Mouse (Mus musculus): ENCODE measurements around the gene Copz2. TPM values are rescaled to one million over a fixed set of nuclear protein-coding genes. Genes with fewer than 3 reads are reported as not detected.

The Copz2 gene
- polyA plus RNA-seq, 1 experiment from 2014 or later: 14.7 TPM

DNA sequence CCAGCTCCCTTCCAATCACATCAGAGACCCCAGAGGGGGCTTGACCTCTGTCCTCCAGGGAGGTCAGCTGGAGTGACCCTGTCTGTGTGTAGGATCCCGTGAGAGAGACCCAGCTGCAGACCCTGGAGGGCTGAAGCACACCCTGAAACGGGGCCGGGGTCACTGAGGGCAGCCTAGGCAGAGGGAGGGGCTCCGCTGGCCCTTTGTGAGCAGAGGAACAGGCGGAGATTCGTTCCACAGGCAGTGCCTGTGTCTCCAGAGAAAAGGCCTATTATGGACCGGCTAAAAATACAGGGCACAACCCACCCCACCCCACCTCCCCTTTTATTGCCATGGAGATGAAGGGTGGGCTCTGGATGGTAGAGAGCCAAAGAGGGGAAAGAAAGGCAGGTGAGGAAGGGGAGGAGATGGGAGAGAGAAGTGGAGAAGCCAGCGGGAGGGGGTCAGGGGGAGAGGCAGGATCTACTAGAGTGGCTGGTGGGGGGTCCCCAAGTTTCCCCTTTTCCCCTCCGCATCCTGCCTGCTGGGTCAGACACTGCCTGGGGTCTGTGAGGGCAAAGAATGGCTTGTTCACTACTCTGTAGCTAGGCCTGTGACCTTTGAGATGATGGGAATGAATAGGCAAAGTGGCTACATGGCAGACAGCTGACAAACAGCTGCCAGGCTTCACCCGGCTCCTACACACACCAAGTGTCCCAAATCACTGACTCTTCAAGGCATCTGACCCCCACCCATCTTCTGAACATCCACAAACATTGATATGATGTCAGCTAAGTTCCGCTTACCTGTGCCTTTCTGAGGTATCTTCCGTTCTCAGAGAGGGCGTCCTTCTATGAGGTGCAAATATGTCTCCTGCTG, 50.0 kb downstream of the Copz2 start:
- peak; percentile 51 for ATAC-seq

DNA sequence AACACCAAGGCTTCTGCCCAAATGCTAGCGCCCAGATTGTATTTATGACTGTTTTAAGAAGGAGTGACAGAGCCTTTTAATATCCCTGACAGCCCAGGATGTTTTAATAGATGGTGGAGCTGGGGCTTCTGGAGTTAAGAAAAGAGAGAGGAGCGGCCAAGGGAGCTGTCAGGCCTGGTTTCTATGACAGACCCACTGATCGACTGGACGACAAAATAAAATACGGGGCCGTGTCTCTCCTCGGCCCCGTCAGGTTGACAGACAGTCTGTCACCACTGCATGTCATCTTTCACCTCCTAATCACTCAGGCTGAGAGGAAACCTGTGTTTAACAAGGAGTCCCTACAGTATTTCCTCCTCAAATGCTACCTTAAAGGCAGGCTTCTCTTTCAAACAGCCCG, 51.7 kb downstream of the Copz2 start:
- H3K9me3 ChIP-seq (replicated peaks; ENCODE audit: control insufficient read depth, low read length): no peaks in the 10 kb centered on the region
- H3K4me1 ChIP-seq (ENCODE audit: control insufficient read depth, insufficient read depth, low read length): peaks cover 61% of the 10 kb centered on the region
- no peak overlapping the region for H3K4me2 ChIP-seq (ENCODE audit: low read length)
- H3K9ac ChIP-seq (ENCODE audit: low read length): no peak overlapping the region
- no peak overlapping the region for H3K4me3 ChIP-seq (ENCODE audit: low read depth, low read length)
- H3K36me3 ChIP-seq (ENCODE audit: control insufficient read depth, insufficient read depth, low read length): 0 out of 2 replicates have a peak, but pooled peaks cover 5% of the 10 kb centered on the region
- no peak for ATAC-seq
- WGBS: 42% methylated on average over 9 of the region's 9 CpGs
- no peak for DNase-seq (ENCODE audit: low spot score)
- peak overlapping the region; percentile 89; the same call in 1 of the 2 replicates for H3K27ac ChIP-seq (ENCODE audit: low read depth, low read length)
- no peaks in the 10 kb centered on the region for H3K27me3 ChIP-seq (replicated peaks; ENCODE audit: control insufficient read depth, insufficient read depth, low read length)

More for the DNA sequence above, 50.0 kb downstream of the Copz2 start:
- Histone ChIP-seq H3K27me3 (replicated peaks; ENCODE audit: control insufficient read depth, insufficient read depth, low read length) (no peaks in the 10 kb centered on the region), H3K9ac (ENCODE audit: low read length) (peak overlapping the region; percentile 45; the same call in 1 of the 2 replicates), H3K4me3 (ENCODE audit: low read depth, low read length) (no peak overlapping the region), H3K27ac (ENCODE audit: low read depth, low read length) (peak overlapping the region; percentile 87), H3K36me3 (ENCODE audit: control insufficient read depth, insufficient read depth, low read length) (no peaks in the 10 kb centered on the region), H3K9me3 (replicated peaks; ENCODE audit: control insufficient read depth, low read length) (no peaks in the 10 kb centered on the region), H3K4me1 (ENCODE audit: control insufficient read depth, insufficient read depth, low read length) (peaks cover 62% of the 10 kb centered on the region), H3K4me2 (ENCODE audit: low read length) (peak overlapping the region; percentile 35)
- 21% methylated on average over 13 of the region's 13 CpGs for WGBS
- peak; percentile 61 for DNase-seq (ENCODE audit: low spot score)

DNA sequence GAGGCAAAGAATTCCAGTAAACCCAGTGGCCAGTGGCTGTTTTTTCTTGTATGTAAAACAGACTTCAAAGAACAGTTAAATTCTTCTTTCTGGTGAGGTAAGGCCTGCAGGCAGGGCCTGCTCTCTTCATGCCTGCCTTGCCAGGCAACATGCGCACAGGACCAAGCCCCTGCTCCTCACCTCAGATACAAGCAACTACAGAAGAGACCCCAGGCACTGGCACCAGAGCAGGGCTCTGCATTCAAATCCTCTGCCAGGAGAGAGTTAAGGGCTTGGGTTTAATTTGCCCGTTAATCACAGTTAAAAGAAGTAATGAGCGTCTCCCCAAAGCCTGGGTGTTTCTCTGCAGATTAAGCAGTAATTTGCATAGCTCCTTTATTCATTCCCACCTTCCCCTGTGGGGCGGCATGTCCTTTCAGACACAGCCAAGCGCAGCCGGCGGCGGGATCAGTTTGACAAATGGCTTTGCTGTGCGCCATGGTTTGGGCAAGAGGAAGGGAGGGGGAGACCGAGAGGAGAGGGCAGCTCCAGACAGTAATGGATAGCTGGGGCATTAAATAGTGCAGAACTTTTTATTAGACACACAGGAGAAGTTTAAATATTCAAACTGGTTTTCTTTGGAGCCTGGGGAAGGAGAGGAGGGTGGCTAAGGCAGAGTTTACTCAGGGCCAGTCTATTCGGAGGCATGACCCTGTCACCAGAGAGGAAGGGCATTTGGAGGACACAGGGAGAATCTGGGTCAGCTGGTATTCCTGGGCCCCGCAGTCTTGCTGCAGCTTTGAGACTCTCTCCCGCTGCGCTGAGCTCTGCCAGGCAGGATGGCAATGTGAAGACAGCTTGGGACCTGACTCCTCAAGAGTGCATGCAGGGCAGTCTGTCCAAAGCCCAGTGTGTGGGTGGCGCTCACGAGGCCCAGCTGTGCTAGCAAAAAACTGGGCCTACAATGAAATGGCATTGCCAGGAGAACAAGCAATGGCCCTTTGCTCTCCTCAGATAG, 53.3 kb downstream of the Copz2 start:
- no peaks in the 10 kb centered on the region for H3K9me3 ChIP-seq (replicated peaks; ENCODE audit: control insufficient read depth, low read length)
- DNase-seq (ENCODE audit: low spot score) (peak; percentile 96), ATAC-seq (peak; percentile 83)
- H3K27ac ChIP-seq (ENCODE audit: low read depth, low read length): peak overlapping the region; percentile 89
- peak overlapping the region; percentile 2; the same call in 1 of the 2 replicates for H3K9ac ChIP-seq (ENCODE audit: low read length)
- H3K4me1 ChIP-seq (ENCODE audit: control insufficient read depth, insufficient read depth, low read length): peaks cover 54% of the 10 kb centered on the region
- no peak overlapping the region for H3K4me3 ChIP-seq (ENCODE audit: low read depth, low read length)
- no peaks in the 10 kb centered on the region for H3K27me3 ChIP-seq (replicated peaks; ENCODE audit: control insufficient read depth, insufficient read depth, low read length)
- WGBS: 4% methylated on average over 16 of the region's 16 CpGs
- H3K36me3 ChIP-seq (ENCODE audit: control insufficient read depth, insufficient read depth, low read length): peaks cover 14% of the 10 kb centered on the region
- peak overlapping the region; percentile 6; the same call in 1 of the 2 replicates for H3K4me2 ChIP-seq (ENCODE audit: low read length)

DNA sequence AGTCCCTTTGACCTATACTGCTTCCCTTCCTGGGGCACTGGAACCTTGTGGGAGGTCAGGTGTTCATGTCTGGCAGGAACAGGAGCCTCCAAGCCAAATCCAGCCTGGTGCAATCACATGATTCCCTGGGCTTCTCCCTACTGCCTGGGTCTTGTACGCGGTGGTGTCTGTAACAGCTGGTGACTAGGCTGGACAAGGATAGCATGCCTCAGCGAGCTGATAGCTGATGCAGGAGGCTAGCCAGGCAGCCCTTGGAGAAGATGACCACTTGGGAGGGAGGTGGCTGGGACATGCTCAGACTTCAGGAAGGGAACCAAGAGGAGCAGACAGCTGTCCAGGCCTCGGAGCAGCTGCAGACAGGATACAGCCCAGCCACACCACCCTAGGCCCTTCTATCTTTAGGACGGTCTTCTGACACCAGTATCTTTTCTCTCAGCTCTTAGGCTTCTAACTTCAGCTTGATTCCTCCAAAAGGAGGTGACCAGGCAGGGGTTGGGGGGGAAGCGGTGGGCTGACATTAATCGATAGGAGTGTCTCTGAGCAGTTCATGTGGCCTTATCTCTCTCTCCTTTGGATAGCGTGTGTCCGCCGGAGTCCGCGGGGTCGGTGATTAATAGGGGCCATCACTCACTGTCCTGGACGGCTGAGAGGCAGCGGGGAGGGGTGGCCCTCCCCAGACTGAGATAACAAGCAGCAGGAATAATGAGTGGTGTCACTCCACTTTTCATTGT, 56.9 kb downstream of the Copz2 start:
- no peaks in the 10 kb centered on the region for H3K9me3 ChIP-seq (replicated peaks; ENCODE audit: control insufficient read depth, low read length)
- WGBS: 65% methylated on average over 15 of the region's 15 CpGs
- no peak for DNase-seq (ENCODE audit: low spot score)
- H3K36me3 ChIP-seq (ENCODE audit: control insufficient read depth, insufficient read depth, low read length): peaks cover 33% of the 10 kb centered on the region
- H3K4me3 ChIP-seq (ENCODE audit: low read depth, low read length): no peak overlapping the region
- no peak for ATAC-seq
- no peak overlapping the region for H3K9ac ChIP-seq (ENCODE audit: low read length)
- peaks cover 27% of the 10 kb centered on the region for H3K4me1 ChIP-seq (ENCODE audit: control insufficient read depth, insufficient read depth, low read length)
- peak overlapping the region; percentile 17; the same call in 1 of the 2 replicates for H3K27ac ChIP-seq (ENCODE audit: low read depth, low read length)
- no peaks in the 10 kb centered on the region for H3K27me3 ChIP-seq (replicated peaks; ENCODE audit: control insufficient read depth, insufficient read depth, low read length)
- H3K4me2 ChIP-seq (ENCODE audit: low read length): no peak overlapping the region

DNA sequence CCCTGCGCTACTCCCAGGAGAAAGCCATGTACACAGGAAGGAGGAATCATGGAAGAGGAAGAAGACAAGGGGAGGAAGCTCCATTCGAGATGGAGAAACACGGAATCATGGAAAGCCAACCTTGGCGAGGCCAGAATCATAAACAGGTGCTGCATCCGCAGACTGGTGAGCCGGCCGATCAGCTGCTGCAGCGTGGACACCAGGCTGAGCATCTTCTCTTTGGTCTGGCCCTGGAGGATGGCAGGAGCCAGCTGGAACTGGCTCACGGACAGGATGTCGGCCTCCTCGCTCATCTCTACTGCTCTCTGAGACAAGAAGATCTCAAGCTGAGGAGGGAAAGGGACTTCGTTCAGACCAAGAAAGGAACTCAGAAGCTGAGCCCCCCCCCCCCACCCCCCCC, 58.9 kb downstream of the Copz2 start:
- Histone ChIP-seq H3K4me1 (ENCODE audit: control insufficient read depth, insufficient read depth, low read length) (peaks cover 9% of the 10 kb centered on the region), H3K27ac (ENCODE audit: low read depth, low read length) (no peak overlapping the region), H3K36me3 (ENCODE audit: control insufficient read depth, insufficient read depth, low read length) (peaks cover 50% of the 10 kb centered on the region), H3K9me3 (replicated peaks; ENCODE audit: control insufficient read depth, low read length) (no peaks in the 10 kb centered on the region), H3K4me2 (ENCODE audit: low read length) (no peak overlapping the region), H3K9ac (ENCODE audit: low read length) (no peak overlapping the region; the same call in 1 of the 2 replicates), H3K4me3 (ENCODE audit: low read depth, low read length) (no peak overlapping the region), H3K27me3 (replicated peaks; ENCODE audit: control insufficient read depth, insufficient read depth, low read length) (no peaks in the 10 kb centered on the region)
- DNase-seq (ENCODE audit: low spot score) (no peak), ATAC-seq (no peak)
- 93% methylated on average over 12 of the region's 12 CpGs for WGBS

DNA sequence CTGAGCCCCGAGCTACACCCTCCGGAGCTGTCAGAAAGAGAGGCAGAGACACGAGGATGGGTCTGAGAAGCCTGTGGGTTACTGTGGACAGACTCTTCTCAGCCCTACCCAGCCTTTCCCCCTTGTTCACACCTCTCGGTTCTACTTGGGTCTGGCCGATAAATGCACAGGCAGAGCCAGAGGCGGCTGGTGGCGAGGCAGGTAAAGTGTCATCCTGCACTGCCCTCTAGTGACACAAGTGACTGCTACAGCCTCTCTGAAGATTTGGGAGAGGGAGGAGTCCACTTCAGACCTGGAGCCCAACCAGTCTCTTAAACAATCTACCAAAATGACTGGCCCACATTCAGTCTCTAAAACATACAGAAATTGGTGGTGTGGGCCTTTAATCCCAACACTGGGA, 60.3 kb downstream of the Copz2 start:
- no peak overlapping the region for H3K4me3 ChIP-seq (ENCODE audit: low read depth, low read length)
- ATAC-seq (peak; percentile 82), DNase-seq (ENCODE audit: low spot score) (peak; percentile 92)
- WGBS: 24% methylated on average over 7 of the region's 7 CpGs
- peaks cover 50% of the 10 kb centered on the region for H3K36me3 ChIP-seq (ENCODE audit: control insufficient read depth, insufficient read depth, low read length)
- no peaks in the 10 kb centered on the region for H3K27me3 ChIP-seq (replicated peaks; ENCODE audit: control insufficient read depth, insufficient read depth, low read length)
- H3K9ac ChIP-seq (ENCODE audit: low read length): no peak overlapping the region
- H3K27ac ChIP-seq (ENCODE audit: low read depth, low read length): no peak overlapping the region
- H3K4me2 ChIP-seq (ENCODE audit: low read length): no peak overlapping the region
- no peaks in the 10 kb centered on the region for H3K9me3 ChIP-seq (replicated peaks; ENCODE audit: control insufficient read depth, low read length)
- H3K4me1 ChIP-seq (ENCODE audit: control insufficient read depth, insufficient read depth, low read length): peaks cover 5% of the 10 kb centered on the region; the same call in 1 of the 2 replicates

MicroRNA genes within 50 kb of the gene (microRNA counts, 519-probe panel; counts per million panel counts)
- 4,131 counts per million, percentile 47 among the panel's probes with 10 or more counts for microRNA mmu-miR-152

Small RNAs within 50 kb of the gene (microRNA-seq; reads per million reads assigned to microRNA genes)
- gene Mir152: 17.2 reads per million, percentile 37 among the genes with 10 or more reads in this experiment

Other genes with a start within 250 kb of the Copz2 start
- 17.6 and 21.6 TPM in 2 replicates for gene Snx11, start 72.3 kb upstream of the Copz2 start, polyA plus RNA-seq (2014; fragmentation: Nextera tagmentation; extraction: Ambion mirVana)
- 94.8 and 99.7 TPM in 2 replicates for gene Cbx1, start 60.7 kb upstream of the Copz2 start, polyA plus RNA-seq (2014; fragmentation: Nextera tagmentation; extraction: Ambion mirVana)
- 28.0 and 38.6 TPM in 2 replicates for gene Nfe2l1, start 19.9 kb upstream of the Copz2 start, polyA plus RNA-seq (2014; fragmentation: Nextera tagmentation; extraction: Ambion mirVana)
- 91.2 and 98.4 TPM in 2 replicates for gene Cdk5rap3, start 66.6 kb downstream of the Copz2 start, polyA plus RNA-seq (2014; fragmentation: Nextera tagmentation; extraction: Ambion mirVana)
- 0.09 TPM in 1 of 2 replicates, not detected in the other for gene Prr15l, start 78.2 kb downstream of the Copz2 start, polyA plus RNA-seq (2014; fragmentation: Nextera tagmentation; extraction: Ambion mirVana)
- gene Pnpo, start 94.1 kb downstream of the Copz2 start, polyA plus RNA-seq (2014; fragmentation: Nextera tagmentation; extraction: Ambion mirVana): 19.0 and 21.9 TPM in 2 replicates
- 14.3 and 14.6 TPM in 2 replicates for gene Sp2, start 133.1 kb downstream of the Copz2 start, polyA plus RNA-seq (2014; fragmentation: Nextera tagmentation; extraction: Ambion mirVana)
- gene Sp6, start 163.5 kb downstream of the Copz2 start, polyA plus RNA-seq (2014; fragmentation: Nextera tagmentation; extraction: Ambion mirVana): 0.17 TPM in 1 of 2 replicates, not detected in the other
- gene Scrn2, start 180.1 kb downstream of the Copz2 start, polyA plus RNA-seq (2014; fragmentation: Nextera tagmentation; extraction: Ambion mirVana): 15.0 and 15.4 TPM in 2 replicates
- 4.3 and 4.5 TPM in 2 replicates for gene Lrrc46, start 191.5 kb downstream of the Copz2 start, polyA plus RNA-seq (2014; fragmentation: Nextera tagmentation; extraction: Ambion mirVana)
- 56.2 and 57.6 TPM in 2 replicates for gene Mrpl10, start 191.7 kb downstream of the Copz2 start, polyA plus RNA-seq (2014; fragmentation: Nextera tagmentation; extraction: Ambion mirVana)
- gene Osbpl7, start 200.8 kb downstream of the Copz2 start, polyA plus RNA-seq (2014; fragmentation: Nextera tagmentation; extraction: Ambion mirVana): 6.1 and 6.7 TPM in 2 replicates

All from forebrain, embryonic 14.5 days (tissue).